Mouse (Mus musculus) embryonic fibroblast, embryonic 13.5 days (primary cell): ENCODE data around the gene Tnrc6b. TPM values are rescaled to one million over a fixed set of nuclear protein-coding genes. Genes with fewer than 3 reads are reported as not detected.

Source experiments
- H3K27ac ChIP-seq: 2 replicates; pipeline ENCODE4 v1.5.1; 2012; ENCODE audit warnings: low read length, control low read depth, inconsistent platforms; ENCODE audit not compliant: insufficient read depth
- H3K4me1 ChIP-seq: 2 replicates; pipeline ENCODE4 v1.6.1; 2011; ENCODE audit warnings: low read length; ENCODE audit not compliant: control insufficient read depth, insufficient read depth
- H3K4me3 ChIP-seq: 2 replicates; pipeline ENCODE4 v1.5.1; 2011; ENCODE audit warnings: mild to moderate bottlenecking, control low read depth, low read length; ENCODE audit not compliant: insufficient read depth
- CTCF ChIP-seq: IDR thresholded peaks from 2 replicates; pipeline ENCODE4 v1.5.1; 2011; ENCODE audit warnings: mild to moderate bottlenecking, control low read depth, low read length, moderate library complexity, borderline replicate concordance; ENCODE audit not compliant: insufficient read depth
- POLR2A ChIP-seq: IDR thresholded peaks from 2 replicates; pipeline ENCODE4 v1.6.1; 2011; ENCODE audit warnings: low read depth, mild to moderate bottlenecking, control low read depth, low read length, moderate library complexity
- polyA plus RNA-seq: library from polyadenylated mRNA; stranded (reverse); fragments of >200 nt; gene quantifications from 2 replicates; pipeline ENCODE4 v1.2.4, GENCODE M21; 2011; ENCODE audit warnings: low read depth; ENCODE audit not compliant: missing spikeins, insufficient read length

The Tnrc6b gene
- polyA plus RNA-seq, 1 experiment, result 37.0 TPM

GRCm38 (mm10) chr15:80938615-80939014, 227.5 kb downstream of the Tnrc6b start:
- TF ChIP-seq POLR2A (no peak), CTCF (no peak)

GRCm38 (mm10) chr15:80939401-80939800, 228.3 kb downstream of the Tnrc6b start:
- TF ChIP-seq POLR2A (no peak), CTCF (no peak)
- no peak overlapping the region for H3K27ac ChIP-seq
- no peak overlapping the region for H3K4me3 ChIP-seq
- no peaks in the 10 kb centered on the region for H3K4me1 ChIP-seq

More at GRCm38 (mm10) chr15:80938615-80939014, 227.5 kb downstream of the Tnrc6b start:
- H3K27ac ChIP-seq, result no peak overlapping the region
- H3K4me1 ChIP-seq, result no peaks in the 10 kb centered on the region
- H3K4me3 ChIP-seq, result no peak overlapping the region

- TF ChIP-seq CTCF (no peak), POLR2A (no peak)
- H3K4me1 ChIP-seq, result no peaks in the 10 kb centered on the region
- H3K27ac ChIP-seq, result no peak overlapping the region
- H3K4me3 ChIP-seq, result no peak overlapping the region
Observed at GRCm38 (mm10) chr15:80941468-80942040, 230.4 kb downstream of the Tnrc6b start.

GRCm38 (mm10) chr15:80945851-80946250, 234.7 kb downstream of the Tnrc6b start:
- TF ChIP-seq CTCF (peak; percentile 33; the same call in 1 of the 2 replicates), POLR2A (no peak)
- Histone ChIP-seq H3K4me3 (no peak overlapping the region), H3K4me1 (no peaks in the 10 kb centered on the region; the same call in 1 of the 2 replicates), H3K27ac (no peak overlapping the region)

DNA sequence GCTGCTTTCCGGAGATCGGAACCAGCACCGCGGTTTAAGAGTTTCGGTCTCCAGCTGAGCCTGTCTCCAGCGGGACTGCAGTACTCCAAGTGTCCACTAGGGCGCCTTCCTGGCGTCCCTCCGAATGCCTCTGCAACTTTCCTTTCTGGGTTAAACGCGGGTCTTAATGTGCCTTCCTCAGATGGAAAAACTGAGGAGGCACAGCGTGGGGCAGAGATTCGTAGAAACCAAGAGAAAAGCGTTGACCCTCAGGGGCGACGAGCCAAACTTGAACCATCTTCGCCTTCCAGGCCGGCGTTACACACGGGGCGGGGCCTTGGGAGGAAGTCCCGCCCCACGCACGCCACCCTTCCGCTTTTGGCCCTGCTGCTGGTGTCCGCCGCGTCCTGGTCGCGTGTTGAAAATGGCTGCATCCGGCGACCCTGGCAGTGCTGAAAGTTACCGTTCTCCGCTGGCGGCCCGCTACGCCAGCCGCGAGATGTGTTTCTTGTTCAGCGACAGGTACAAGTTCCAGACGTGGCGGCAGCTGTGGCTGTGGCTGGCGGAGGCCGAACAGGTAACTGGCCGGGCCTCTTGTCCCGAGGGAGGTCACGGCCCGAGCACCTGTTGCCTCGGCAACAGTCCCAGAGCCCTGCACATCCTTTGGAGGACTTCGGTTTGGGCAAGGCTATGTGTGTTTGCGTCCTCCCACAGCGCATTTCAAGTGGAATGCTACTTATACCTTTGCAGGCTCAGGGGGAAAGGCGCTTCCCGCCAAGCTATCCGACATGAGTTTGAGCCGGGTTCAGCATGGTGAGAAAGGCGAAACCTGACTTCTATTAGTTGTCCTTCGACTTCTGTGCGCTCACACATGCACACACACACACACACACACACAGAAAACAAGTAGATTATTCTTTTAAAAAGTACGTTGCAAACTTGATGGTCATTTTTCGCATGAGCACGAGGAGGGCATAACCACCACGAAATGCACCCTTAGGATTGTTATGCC, 237.3 kb downstream of the Tnrc6b start, which contains the start of gene Adsl:
Adsl (plus strand) TSS at position 346 of the 991 bp plus-strand sequence.
- H3K4me1 ChIP-seq, result no peaks in the 10 kb centered on the region; the same call in 1 of the 2 replicates
- H3K27ac ChIP-seq, result peak within 1 kb of the TSS; percentile 68
- TF ChIP-seq POLR2A, result peak; percentile 83
- peak; percentile 51; the same call in 1 of the 2 replicates for TF ChIP-seq CTCF
- peak within 1 kb of the TSS; percentile 80 for H3K4me3 ChIP-seq

- no peak for TF ChIP-seq CTCF
- H3K4me3 ChIP-seq, result peak overlapping the region; percentile 80
- H3K27ac ChIP-seq, result no peak overlapping the region
- H3K4me1 ChIP-seq, result no peaks in the 10 kb centered on the region; the same call in 1 of the 2 replicates
Observed at GRCm38 (mm10) chr15:80949431-80949830, 238.3 kb downstream of the Tnrc6b start.

DNA sequence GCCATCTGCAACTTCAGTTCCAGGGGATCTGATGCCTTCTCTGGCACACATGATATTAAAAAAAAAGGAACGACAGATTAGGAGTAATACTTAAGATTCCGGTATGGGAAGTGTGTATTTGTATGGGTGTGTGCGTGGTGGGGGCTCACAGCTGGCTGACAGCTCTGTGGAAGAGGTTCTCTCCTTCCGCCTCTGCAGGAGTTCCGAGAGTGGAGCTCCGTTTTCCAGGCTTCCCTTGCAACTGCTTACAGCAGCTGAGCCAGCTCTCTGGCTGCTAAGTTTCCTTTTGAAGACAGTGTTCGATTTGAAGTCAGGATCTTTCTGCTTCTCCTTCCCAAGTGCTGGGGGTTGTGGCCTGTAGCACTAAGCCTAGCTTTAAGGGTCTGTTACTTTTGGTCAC, 238.9 kb downstream of the Tnrc6b start:
- no peak for TF ChIP-seq POLR2A
- TF ChIP-seq CTCF, result no peak
- Histone ChIP-seq H3K4me3 (no peak overlapping the region), H3K27ac (no peak overlapping the region), H3K4me1 (no peaks in the 10 kb centered on the region; the same call in 1 of the 2 replicates)

- Histone ChIP-seq H3K4me1 (no peaks in the 10 kb centered on the region; the same call in 1 of the 2 replicates), H3K27ac (no peak overlapping the region), H3K4me3 (no peak overlapping the region)
- no peak for TF ChIP-seq CTCF
- no peak for TF ChIP-seq POLR2A
Observed at GRCm38 (mm10) chr15:80953971-80954370, 242.9 kb downstream of the Tnrc6b start.

DNA sequence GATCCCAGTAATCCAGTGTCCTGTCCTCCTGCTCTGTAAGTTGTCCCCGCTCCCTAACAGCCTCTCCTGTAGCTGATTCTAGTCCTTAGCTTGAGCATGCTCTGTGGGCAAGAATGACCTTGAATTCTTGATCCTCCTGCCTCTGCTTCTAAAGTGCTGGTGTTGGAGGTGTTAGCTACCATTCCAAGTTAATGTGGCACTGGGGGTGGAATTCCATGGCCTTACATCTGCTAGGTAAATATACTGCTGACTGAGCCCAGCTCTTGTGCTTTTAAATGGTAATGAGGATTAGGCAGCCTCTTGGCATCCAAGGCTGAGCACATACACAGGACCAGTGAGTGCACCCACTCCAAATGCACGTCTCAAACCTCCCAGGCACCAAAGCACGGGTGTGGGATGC, 243.7 kb downstream of the Tnrc6b start:
- Histone ChIP-seq H3K4me1 (no peaks in the 10 kb centered on the region; the same call in 1 of the 2 replicates), H3K27ac (no peak overlapping the region), H3K4me3 (no peak overlapping the region)
- TF ChIP-seq CTCF (no peak), POLR2A (no peak)

DNA sequence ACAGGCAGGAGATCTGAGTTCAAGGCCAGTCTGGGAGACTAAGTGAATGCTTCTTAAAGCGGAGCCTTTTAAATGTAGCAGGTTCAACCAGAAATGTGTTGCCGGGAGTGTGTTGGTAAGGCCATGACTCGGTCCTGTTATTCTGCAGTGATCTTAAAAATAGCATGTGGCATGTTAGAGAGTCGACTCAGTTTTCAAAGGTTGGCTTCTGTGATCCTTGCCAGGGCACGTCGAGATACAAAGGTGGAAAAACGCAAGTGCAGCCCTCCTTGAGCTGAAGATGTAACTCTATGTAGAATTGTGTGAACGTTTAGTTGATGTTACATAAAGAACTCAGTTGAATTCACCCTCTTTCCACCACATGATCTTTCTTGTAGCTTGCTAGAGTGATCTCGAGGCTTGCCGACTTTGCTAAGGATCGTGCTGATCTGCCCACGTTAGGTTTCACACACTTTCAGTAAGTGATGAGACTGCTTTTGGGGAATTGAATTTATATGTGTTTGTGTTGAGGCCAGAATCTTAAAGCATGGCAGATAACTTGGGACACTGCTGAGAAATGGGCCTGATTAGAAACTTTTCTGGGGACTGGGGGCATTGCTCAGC, 244.8 kb downstream of the Tnrc6b start:
- H3K27ac ChIP-seq, result no peak overlapping the region
- H3K4me3 ChIP-seq, result no peak overlapping the region
- H3K4me1 ChIP-seq, result no peaks in the 10 kb centered on the region
- TF ChIP-seq POLR2A, result no peak
- no peak for TF ChIP-seq CTCF

- H3K27ac ChIP-seq, result no peak overlapping the region
- TF ChIP-seq POLR2A, result no peak
- no peak for TF ChIP-seq CTCF
Observed at GRCm38 (mm10) chr15:80969371-80969770, 258.3 kb downstream of the Tnrc6b start.

More at GRCm38 (mm10) chr15:80969371-80969770, 258.3 kb downstream of the Tnrc6b start:
- no peak overlapping the region for H3K4me3 ChIP-seq
- H3K4me1 ChIP-seq, result no peaks in the 10 kb centered on the region
